Mouse (Mus musculus) liver, postnatal 0 days (tissue): ENCODE measurements around the gene Cpt1b.

ENCODE experiments used
- CTCF ChIP-seq: sonication (generic); IDR thresholded peaks from 2 replicates; pipeline ENCODE4 v1.5.1; 2016; ENCODE audit warnings: antibody characterized with exemption, low read depth
- EP300 ChIP-seq: IDR thresholded peaks from 2 replicates; pipeline ENCODE4 v1.6.1; 2016; ENCODE audit warnings: antibody characterized with exemption, low read depth, mild to moderate bottlenecking

- no peak for TF ChIP-seq CTCF
- no peak for TF ChIP-seq EP300
These were observed 47.5 kb downstream of the Cpt1b start for GRCm38 (mm10) chr15:89377938-89378828.
